Mouse (Mus musculus) bone marrow, adult 2 months (tissue): Measurements from ENCODE around the gene Tnfrsf21. TPM values are rescaled to one million over a fixed set of nuclear protein-coding genes. Genes with fewer than 3 reads are reported as not detected.

Source experiments
- H3K27ac ChIP-seq: fragments of 200-500 bp; 2 replicates; pipeline ENCODE4 v1.5.1; 2012; ENCODE audit warnings: low read depth, mild to moderate bottlenecking, control low read depth, inconsistent platforms, low read length; ENCODE audit not compliant: control insufficient read depth, poor library complexity, insufficient read depth
- H3K4me1 ChIP-seq: fragments of 200-500 bp; 2 replicates; pipeline ENCODE4 v1.6.1; 2011; ENCODE audit warnings: low read length; ENCODE audit not compliant: control insufficient read depth, insufficient read depth
- H3K4me3 ChIP-seq: fragments of 200-500 bp; replicated peaks from 2 replicates; pipeline ENCODE3; 2011; ENCODE audit warnings: mild to moderate bottlenecking, low read depth, low read length, control low read depth; ENCODE audit not compliant: control insufficient read depth
- CTCF ChIP-seq: fragments of 200-500 bp; IDR thresholded peaks from 2 replicates; pipeline ENCODE4 v1.5.1; 2011; ENCODE audit warnings: low read length, control low read depth; ENCODE audit not compliant: control insufficient read depth, insufficient read depth
- POLR2A ChIP-seq: fragments of 200-500 bp; IDR thresholded peaks from 2 replicates; pipeline ENCODE4 v1.6.1; 2011; ENCODE audit warnings: low read depth, mild to moderate bottlenecking, control low read depth, low read length, borderline replicate concordance; ENCODE audit not compliant: control insufficient read depth
- WGBS: fragments of 180-500 bp; shearing (Covaris S2); methylation state at CpG from one replicate; pipeline ENCODE4 v1.1.7; 2018; 5-methylcytosine and 5-hydroxymethylcytosine counted together
- polyA plus RNA-seq: library from polyadenylated mRNA; stranded (reverse); fragments of >200 nt; gene quantifications from 2 replicates; pipeline ENCODE4 v1.2.4, GENCODE M21; 2011; ENCODE audit warnings: low replicate concordance; ENCODE audit not compliant: missing spikeins, insufficient read depth, insufficient read length

Tnfrsf21 gene
- polyA plus RNA-seq, 1 experiment: 18.6 TPM

DNA sequence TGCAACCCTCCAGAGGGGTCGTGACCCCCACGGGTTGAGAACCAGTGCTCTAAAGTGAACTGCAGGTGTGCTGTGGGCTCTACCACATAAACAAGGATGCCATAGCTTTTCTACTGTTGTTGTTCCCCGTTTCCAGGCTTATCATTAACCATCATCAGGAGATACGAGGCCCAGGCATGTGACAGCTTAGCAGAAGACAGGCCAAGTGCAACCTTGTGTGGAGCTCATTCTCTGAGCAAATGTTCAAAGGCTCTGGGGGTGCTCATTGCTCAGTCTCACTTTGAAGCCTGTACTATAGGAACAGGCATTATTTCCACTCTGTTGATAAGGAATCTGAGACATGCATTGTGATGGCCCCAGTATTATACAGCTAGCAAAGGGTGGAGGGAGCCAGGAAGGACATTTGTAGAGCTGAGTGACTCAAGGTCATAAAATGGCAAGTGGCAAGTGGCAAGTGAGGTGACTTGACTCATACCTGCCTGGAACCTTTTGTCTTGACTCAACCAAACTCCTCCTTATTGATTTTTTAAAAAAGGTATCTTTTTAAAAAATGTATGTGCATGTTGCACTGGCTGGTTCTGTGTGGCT is 80.8 kb downstream of the Tnfrsf21 start:
- Histone ChIP-seq H3K4me1 (no peaks in the 10 kb centered on the region), H3K27ac (no peak overlapping the region), H3K4me3 (no peak overlapping the region)
- WGBS: 53% methylated on average over 4 of the region's 4 CpGs
- TF ChIP-seq POLR2A: no peak
- TF ChIP-seq CTCF: no peak

DNA sequence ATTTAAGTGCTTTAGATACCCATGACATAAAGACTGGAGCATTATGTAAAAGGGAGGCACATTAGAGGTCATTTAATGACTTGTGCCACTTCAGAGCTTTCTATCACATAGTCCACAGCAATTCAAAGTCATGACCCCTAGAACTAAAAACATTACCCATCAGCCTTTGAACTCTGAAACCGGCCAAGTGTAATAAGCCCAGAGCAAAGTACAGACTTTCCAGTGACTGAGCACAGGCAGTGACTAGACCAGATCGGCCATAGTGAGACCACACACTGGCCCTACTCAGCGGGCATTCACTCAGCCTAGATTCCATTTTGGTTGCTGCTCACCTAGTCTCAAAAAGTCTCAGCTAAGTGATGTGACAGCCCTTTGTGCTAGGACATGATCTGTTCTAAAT is 89.8 kb downstream of the Tnfrsf21 start:
- H3K27ac ChIP-seq: no peak overlapping the region
- TF ChIP-seq POLR2A: no peak
- TF ChIP-seq CTCF: no peak

GRCm38 (mm10) chr17:43107338-43107737 is 91.0 kb downstream of the Tnfrsf21 start:
- H3K4me3 ChIP-seq: no peak overlapping the region
- H3K4me1 ChIP-seq: no peaks in the 10 kb centered on the region
- WGBS: 88% methylated on average over 5 of the region's 5 CpGs
- no peak overlapping the region for H3K27ac ChIP-seq
- TF ChIP-seq POLR2A (no peak), CTCF (no peak)

More for the DNA sequence above, 89.8 kb downstream of the Tnfrsf21 start:
- H3K4me3 ChIP-seq: no peak overlapping the region
- WGBS: 81% methylated on average over 3 of the region's 3 CpGs
- H3K4me1 ChIP-seq: no peaks in the 10 kb centered on the region

DNA sequence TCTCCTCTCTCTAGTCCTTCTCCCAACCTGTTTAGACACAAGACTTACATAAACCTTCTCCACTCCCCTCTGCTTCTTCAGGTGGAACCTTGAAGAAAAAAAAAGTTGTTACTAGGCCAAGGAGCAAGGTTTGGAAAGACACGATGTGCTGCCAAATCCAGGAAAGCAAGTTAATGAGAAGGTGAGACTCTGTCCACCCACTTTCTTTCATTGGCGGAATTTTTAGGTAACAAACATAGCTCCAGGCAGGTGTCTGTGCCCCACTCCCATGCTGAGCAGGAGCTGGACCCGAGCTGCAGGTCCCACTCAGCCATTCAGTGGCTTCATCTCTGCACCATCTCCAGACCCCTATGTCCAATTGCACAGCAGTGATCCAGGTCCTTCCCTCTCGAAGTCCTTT is 93.1 kb downstream of the Tnfrsf21 start:
- Histone ChIP-seq H3K27ac (no peak overlapping the region), H3K4me3 (no peak overlapping the region), H3K4me1 (no peaks in the 10 kb centered on the region)
- TF ChIP-seq POLR2A (no peak), CTCF (no peak)
- 75% methylated on average over 4 of the region's 4 CpGs for WGBS

DNA sequence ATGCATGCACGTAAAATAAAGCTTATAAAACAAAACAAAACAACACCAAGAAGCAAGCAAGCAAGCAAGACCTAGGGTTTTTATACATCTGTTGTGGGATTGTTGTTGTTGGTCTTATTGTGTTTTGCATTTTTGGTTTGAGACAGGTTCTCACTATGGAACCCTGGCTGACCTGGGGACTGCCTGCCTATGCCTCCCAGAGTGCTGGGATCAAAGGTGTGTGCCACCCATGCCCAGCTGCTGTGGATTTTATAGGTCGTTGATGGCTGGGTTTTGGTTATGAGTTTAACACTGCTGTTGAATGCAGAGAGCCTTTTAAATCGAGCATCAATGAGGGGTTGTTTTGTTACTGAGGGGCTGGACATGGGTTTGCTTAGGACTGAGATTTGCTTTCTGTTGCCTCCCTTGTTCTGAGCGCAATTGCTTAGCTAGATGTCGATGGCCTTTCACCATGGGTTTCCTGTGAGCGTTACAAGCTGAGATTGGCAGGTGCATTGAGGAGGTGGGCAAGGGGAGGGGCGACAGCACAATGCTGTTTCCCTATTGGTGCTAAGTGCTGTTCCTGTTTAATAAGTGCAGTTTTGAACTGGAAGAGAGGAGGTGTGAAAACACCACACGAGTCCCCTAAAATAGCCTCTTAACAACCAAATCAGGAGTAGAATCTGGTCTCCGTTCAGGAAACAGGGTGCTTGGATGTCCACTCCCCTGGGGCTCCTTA is 94.0 kb downstream of the Tnfrsf21 start:
- TF ChIP-seq CTCF (no peak), POLR2A (no peak)
- Histone ChIP-seq H3K4me3 (no peak overlapping the region), H3K4me1 (no peaks in the 10 kb centered on the region), H3K27ac (no peak overlapping the region)
- 74% methylated on average over 9 of the region's 9 CpGs for WGBS

DNA sequence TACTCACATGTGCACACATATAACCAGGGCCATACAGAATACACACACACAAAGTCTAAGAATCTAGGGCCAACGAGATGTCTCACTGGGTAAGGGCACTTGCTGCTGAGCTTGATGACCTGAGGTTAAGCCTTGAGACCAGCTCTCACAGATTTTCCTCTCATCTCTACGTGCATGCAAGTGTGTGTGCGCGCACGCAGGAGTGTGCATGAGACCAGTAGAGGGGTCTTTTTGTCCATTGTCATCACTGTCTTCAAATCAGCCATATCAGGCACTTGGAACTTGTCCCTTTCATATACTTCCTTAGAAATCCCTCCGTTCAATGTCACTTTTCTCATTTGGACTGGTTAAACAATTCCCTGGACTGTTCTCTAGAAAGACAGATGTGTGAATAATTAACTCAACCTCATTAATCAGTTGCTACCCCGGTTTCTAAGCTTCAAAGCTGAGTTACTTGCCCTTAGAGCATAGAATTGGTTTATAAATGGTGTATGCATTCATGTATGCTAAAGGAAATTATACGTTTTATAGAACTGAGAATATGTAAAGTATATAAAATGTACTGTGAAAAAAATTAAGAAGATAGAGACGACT is 97.1 kb downstream of the Tnfrsf21 start:
- WGBS: 80% methylated on average over 9 of the region's 9 CpGs
- Histone ChIP-seq H3K4me1 (no peaks in the 10 kb centered on the region), H3K27ac (no peak overlapping the region), H3K4me3 (no peak overlapping the region)
- TF ChIP-seq POLR2A (no peak), CTCF (no peak)

DNA sequence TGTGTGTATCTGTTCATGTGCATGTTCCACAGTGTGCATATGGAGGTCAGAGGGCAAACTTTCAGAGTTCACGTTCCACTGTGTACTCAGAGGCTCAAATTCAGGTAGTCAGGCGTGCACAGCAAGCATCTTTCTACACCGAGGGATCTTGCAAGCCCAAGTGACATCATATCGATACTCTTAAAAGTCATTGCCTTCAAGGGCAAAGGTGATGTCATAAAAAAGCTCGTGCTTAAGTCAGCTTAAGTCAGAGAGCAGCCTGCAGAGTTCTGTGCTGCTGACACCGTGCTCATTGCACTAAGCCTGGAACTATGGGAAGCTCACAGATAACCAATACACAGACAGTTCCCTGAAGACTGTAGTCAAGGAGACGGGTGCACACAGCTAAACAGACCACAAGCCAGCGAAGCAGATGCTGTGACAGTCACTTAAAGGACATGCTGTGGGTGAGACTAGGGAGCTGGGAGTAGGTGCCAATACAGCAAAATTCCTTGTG is 97.8 kb downstream of the Tnfrsf21 start:
- no peak overlapping the region for H3K27ac ChIP-seq
- 77% methylated on average over 8 of the region's 8 CpGs for WGBS
- TF ChIP-seq CTCF (no peak), POLR2A (no peak)
- H3K4me3 ChIP-seq: no peak overlapping the region
- no peaks in the 10 kb centered on the region for H3K4me1 ChIP-seq

- no peak for TF ChIP-seq POLR2A
- TF ChIP-seq CTCF: no peak
- no peak overlapping the region for H3K4me3 ChIP-seq
- 85% methylated on average over 6 of the region's 6 CpGs for WGBS
- no peaks in the 10 kb centered on the region for H3K4me1 ChIP-seq
- H3K27ac ChIP-seq: no peak overlapping the region
Observed at GRCm38 (mm10) chr17:43114926-43115325, 98.6 kb downstream of the Tnfrsf21 start.
